Mouse (Mus musculus): Measurements from ENCODE around the gene Trim11. TPM values are rescaled to one million over a fixed set of nuclear protein-coding genes. Genes with fewer than 3 reads are reported as not detected.

Gene Trim11
- polyA plus RNA-seq, 1 experiment from 2014 or later, result 26.4 TPM

Small RNA genes within 50 kb of the gene (microRNA-seq; reads per million reads assigned to microRNA genes)
- 1.0 reads per million for gene Gm44313

Other genes with a start within 250 kb of the Trim11 start
- gene Olfr317, start 238.9 kb upstream of the Trim11 start, polyA plus RNA-seq (2015; fragmentation: Nextera tagmentation; extraction: Ambion mirVana), result 0.16 TPM in 1 of 2 replicates, not detected in the other
- not detected in 2 replicates for gene Olfr316, start 225.4 kb upstream of the Trim11 start, polyA plus RNA-seq (2015; fragmentation: Nextera tagmentation; extraction: Ambion mirVana)
- gene Olfr315, start 204.9 kb upstream of the Trim11 start, polyA plus RNA-seq (2015; fragmentation: Nextera tagmentation; extraction: Ambion mirVana), result not detected in 2 replicates
- not detected in 2 replicates for gene Olfr314, start 195.1 kb upstream of the Trim11 start, polyA plus RNA-seq (2015; fragmentation: Nextera tagmentation; extraction: Ambion mirVana)
- 1.8 and 5.4 TPM in 2 replicates for gene Fam183b, start 176.1 kb upstream of the Trim11 start, polyA plus RNA-seq (2015; fragmentation: Nextera tagmentation; extraction: Ambion mirVana)
- not detected in 2 replicates for gene Olfr313, start 163.1 kb upstream of the Trim11 start, polyA plus RNA-seq (2015; fragmentation: Nextera tagmentation; extraction: Ambion mirVana)
- not detected in 2 replicates for gene Olfr312, start 148.9 kb upstream of the Trim11 start, polyA plus RNA-seq (2015; fragmentation: Nextera tagmentation; extraction: Ambion mirVana)
- not detected in 2 replicates for gene Olfr311, start 138.8 kb upstream of the Trim11 start, polyA plus RNA-seq (2015; fragmentation: Nextera tagmentation; extraction: Ambion mirVana)
- 25.1 and 25.9 TPM in 2 replicates for gene Gm12258, start 130.9 kb upstream of the Trim11 start, polyA plus RNA-seq (2015; fragmentation: Nextera tagmentation; extraction: Ambion mirVana)
- gene 2810021J22Rik, start 110.9 kb upstream of the Trim11 start, polyA plus RNA-seq (2015; fragmentation: Nextera tagmentation; extraction: Ambion mirVana), result 11.5 and 13.6 TPM in 2 replicates
- gene Zfp39, start 73.9 kb upstream of the Trim11 start, polyA plus RNA-seq (2015; fragmentation: Nextera tagmentation; extraction: Ambion mirVana), result 7.5 and 8.1 TPM in 2 replicates
- gene Btnl10, start 60.2 kb upstream of the Trim11 start, polyA plus RNA-seq (2015; fragmentation: Nextera tagmentation; extraction: Ambion mirVana), result not detected in 2 replicates
- gene Rnf187, start 39.2 kb upstream of the Trim11 start, polyA plus RNA-seq (2015; fragmentation: Nextera tagmentation; extraction: Ambion mirVana), result 423 and 435 TPM in 2 replicates
- gene Hist3h2ba, start 29.2 kb upstream of the Trim11 start, polyA plus RNA-seq (2015; fragmentation: Nextera tagmentation; extraction: Ambion mirVana), result 389 and 395 TPM in 2 replicates
- gene Hist3h2a, start 23.4 kb upstream of the Trim11 start, polyA plus RNA-seq (2015; fragmentation: Nextera tagmentation; extraction: Ambion mirVana), result 150 and 152 TPM in 2 replicates
- 1.8 and 2.0 TPM in 2 replicates for gene Trim17, start 23.4 kb upstream of the Trim11 start, polyA plus RNA-seq (2015; fragmentation: Nextera tagmentation; extraction: Ambion mirVana)
- 0.11 and 0.25 TPM in 2 replicates for gene Obscn, start 158.3 kb downstream of the Trim11 start, polyA plus RNA-seq (2015; fragmentation: Nextera tagmentation; extraction: Ambion mirVana)
- gene Iba57, start 185.6 kb downstream of the Trim11 start, polyA plus RNA-seq (2015; fragmentation: Nextera tagmentation; extraction: Ambion mirVana), result 7.9 and 8.0 TPM in 2 replicates
- gene Gjc2, start 205.1 kb downstream of the Trim11 start, polyA plus RNA-seq (2015; fragmentation: Nextera tagmentation; extraction: Ambion mirVana), result 0.11 and 0.30 TPM in 2 replicates
- gene Guk1, start 214.1 kb downstream of the Trim11 start, polyA plus RNA-seq (2015; fragmentation: Nextera tagmentation; extraction: Ambion mirVana), result 181 and 201 TPM in 2 replicates
- gene Mrpl55, start 224.4 kb downstream of the Trim11 start, polyA plus RNA-seq (2015; fragmentation: Nextera tagmentation; extraction: Ambion mirVana), result 87.6 and 95.9 TPM in 2 replicates
- gene 2310033P09Rik, start 230.2 kb downstream of the Trim11 start, polyA plus RNA-seq (2015; fragmentation: Nextera tagmentation; extraction: Ambion mirVana), result 21.7 and 27.3 TPM in 2 replicates